Mouse (Mus musculus): ENCODE measurements at regions not wholly inside any gene's neighbourhood (a gene's known extent, or its start where the extent isn't known, plus 50 kb on each side); places are given as distances from the start of the nearest gene placed in this dataset.

GRCm38 (mm10) chr13:100890457-100890856 is 57.2 kb upstream of the Slc30a5 start:
- no peak for TF ChIP-seq SRF (IDR thresholded peaks at IDR 0.05; ENCODE audit: control insufficient read depth, insufficient read length, low read depth)
- TF ChIP-seq USF1 (IDR thresholded peaks at IDR 0.05; ENCODE audit: low read depth): no peak
- no peak for TF ChIP-seq E2F4 (IDR thresholded peaks at IDR 0.05; ENCODE audit: insufficient read depth)
- TF ChIP-seq POLR2A (IDR thresholded peaks at IDR 0.05; ENCODE audit: insufficient read length, low read depth): no peak
- TF ChIP-seq CEBPB (IDR thresholded peaks at IDR 0.05; ENCODE audit: insufficient read depth, poor library complexity, severe bottlenecking): no peak
- no peak for TF ChIP-seq MYOG (IDR thresholded peaks at IDR 0.05; ENCODE audit: control insufficient read depth in 1 of 3, insufficient read depth in 1 of 3, insufficient read length in 2 of 3, low read depth in 2 of 3)
